Mouse (Mus musculus) Patski (cell line): ENCODE results near the gene Cidec. TPM values are rescaled to one million over a fixed set of nuclear protein-coding genes. Genes with fewer than 3 reads are reported as not detected.

ENCODE experiments used
- ATAC-seq: fragments of 100-300 bp; one replicate; pipeline ENCODE4 v1.8.0; 2021
- CTCF ChIA-PET: fragments of 350-600 bp; sonication (Branson Sonifier 250); formaldehyde crosslinking; loops from one replicate; lab custom pipeline; 2022; ENCODE audit warnings: inconsistent platforms; lab: Charles Lee
- POLR2A ChIA-PET: fragments of 350-600 bp; sonication (Branson Sonifier 250); formaldehyde crosslinking; loops from one replicate; lab custom pipeline; 2022; ENCODE audit warnings: antibody characterized with exemption, inconsistent platforms; lab: Charles Lee
- DNase-seq: peaks from one replicate; pipeline ENCODE4 v3.0.0-alpha.2; 2011; ENCODE audit warnings: low read depth, low spot score
- H3K27me3 ChIP-seq: fragments of 371-371 bp; one replicate; pipeline ENCODE4 v1.5.1; 2021
- CTCF ChIP-seq: fragments of 100-300 bp; IDR thresholded peaks from one replicate; pipeline ENCODE4 v1.5.1; 2021
- in situ Hi-C: fragments of 300-500 bp; cut with MboI; formaldehyde crosslinking; loops from 3 replicates; pipeline ENCODE4 v1.11.1; 2018; ENCODE audit warnings: low pct_unique_long_range_greater_than_20kb, mixed read lengths
- polyA plus RNA-seq: library from polyadenylated mRNA; unstranded; gene quantifications from one replicate; pipeline ENCODE4 v1.2.3, GENCODE M21; 2021

The Cidec gene
- polyA plus RNA-seq, 1 experiment from 2014 or later: not detected

DNA sequence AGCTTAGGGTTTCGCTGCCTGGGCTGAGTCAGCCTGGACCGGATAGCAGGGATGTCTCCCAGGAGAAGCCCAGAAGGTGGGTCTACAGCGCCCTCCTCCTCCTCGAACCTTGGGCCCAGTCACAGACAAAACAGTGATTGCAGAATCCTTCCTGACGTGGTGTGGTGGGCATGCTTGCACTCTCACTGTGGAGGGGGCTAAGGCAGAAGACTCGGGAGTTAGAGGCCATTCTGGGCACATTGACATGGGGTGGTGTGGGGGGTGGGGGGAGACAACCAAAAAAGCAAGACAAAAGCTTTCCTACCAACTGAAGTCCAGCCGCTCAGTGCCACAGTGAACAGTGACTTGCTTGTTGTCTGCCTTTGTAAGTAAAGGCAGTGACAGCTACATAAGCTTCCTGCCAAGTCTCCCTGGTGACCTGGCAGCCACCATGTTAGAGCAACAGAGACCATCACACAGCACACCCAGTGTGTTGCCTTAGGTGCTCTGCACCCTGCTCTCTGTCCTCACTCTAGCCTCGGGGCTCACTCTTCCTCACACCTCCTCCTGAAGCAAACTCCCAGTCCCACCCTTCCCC, 51.1 kb downstream of the Cidec start:
- TF ChIP-seq CTCF: no peak
- ATAC-seq (no peak), DNase-seq (no peak)
- POLR2A ChIA-PET: no interaction called here
- H3K27me3 ChIP-seq: no peaks in the 10 kb centered on the region
- CTCF ChIA-PET: interaction anchor here (1.7 kb wide), 1 partner anchor 18 kb away, joined by 3 read pairs; no protein-coding TSS in a partner anchor
- in situ Hi-C loops: no loop called here

GRCm38 (mm10) chr6:113380480-113380879, 55.1 kb downstream of the Cidec start:
- POLR2A ChIA-PET: no interaction called here
- CTCF ChIA-PET: interaction anchor here (1.4 kb wide), 1 partner anchor 15 kb away, joined by 3 read pairs; no protein-coding TSS in a partner anchor
- in situ Hi-C loops: no loop called here
- no peaks in the 10 kb centered on the region for H3K27me3 ChIP-seq
- DNase-seq: no peak
- ATAC-seq: no peak
- no peak for TF ChIP-seq CTCF

DNA sequence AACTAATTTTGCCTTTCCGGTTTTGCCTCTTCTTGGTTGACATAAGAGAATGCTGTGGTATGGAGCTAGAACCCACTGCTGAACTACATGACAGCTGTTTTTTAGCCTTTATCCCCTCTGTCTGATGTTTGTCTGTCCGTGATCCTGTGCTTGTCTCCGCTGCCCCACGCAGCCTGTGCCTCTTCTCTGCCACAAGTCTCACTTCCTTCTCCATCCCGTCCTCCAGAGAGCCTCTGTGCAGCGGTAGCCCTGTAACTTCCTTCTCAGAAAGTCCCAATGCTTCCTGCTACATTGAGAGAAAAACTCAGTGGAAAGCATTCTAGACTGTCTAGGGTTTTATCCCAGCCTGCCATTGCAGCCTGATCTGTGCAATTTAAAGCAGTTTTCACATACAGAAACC, 56.3 kb downstream of the Cidec start:
- CTCF ChIA-PET: no interaction called here
- ATAC-seq: no peak
- POLR2A ChIA-PET: interaction anchor here (1.3 kb wide), 1 partner anchor 9 kb away, joined by 5 read pairs; the partner anchor contains the start of gene Ttll3
- no peaks in the 10 kb centered on the region for H3K27me3 ChIP-seq
- no peak for DNase-seq
- TF ChIP-seq CTCF: no peak
- in situ Hi-C loops: loop anchor here (5.0 kb wide), 1 partner anchor 42 kb away; no protein-coding TSS in a partner anchor

DNA sequence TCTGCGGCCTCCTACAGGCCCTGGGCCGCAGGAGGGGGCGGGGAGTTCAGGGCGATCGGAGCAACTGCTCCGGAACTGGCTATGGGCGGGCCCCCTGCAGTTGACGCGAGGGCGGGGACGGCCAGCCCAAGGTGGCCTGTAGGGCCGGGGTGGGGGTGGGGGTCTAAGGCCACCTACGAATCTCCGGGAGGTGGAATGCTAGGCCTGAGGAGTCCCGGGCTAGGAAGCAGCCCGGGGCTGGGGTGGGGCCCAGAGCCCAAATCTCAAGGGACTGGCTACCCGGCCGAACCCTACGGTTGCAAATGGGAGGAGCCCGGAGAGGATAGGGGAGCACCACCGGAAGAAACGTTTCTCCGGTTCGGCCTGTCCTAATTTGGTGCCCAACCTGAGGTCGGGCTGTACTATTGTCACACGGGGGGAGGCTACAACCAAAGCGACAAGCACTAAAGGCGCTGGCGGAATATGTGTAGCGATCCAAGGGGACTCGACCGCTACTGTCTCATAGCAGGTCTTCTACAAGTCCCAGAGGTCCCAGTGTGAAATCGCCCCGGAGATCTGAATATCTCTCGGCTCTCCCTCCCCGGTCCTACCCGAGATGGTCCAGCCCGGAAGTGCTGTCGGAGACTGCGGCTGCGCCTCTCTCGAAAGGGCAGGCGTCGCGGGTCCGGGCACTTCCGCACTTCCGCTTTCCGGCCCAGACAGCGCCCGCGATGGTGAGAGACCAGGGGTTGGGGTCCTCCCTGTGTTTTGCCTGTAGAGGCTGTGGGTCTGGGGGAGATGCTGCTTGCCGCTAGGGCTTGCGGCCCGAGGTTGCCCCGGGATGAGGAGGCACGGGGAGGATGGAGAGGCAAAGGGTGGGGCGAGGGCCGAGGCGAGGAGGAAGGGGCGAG, 57.8 kb downstream of the Cidec start, which contains the start of the genes Tada3 and Arpc4:
TSS of gene Tada3 (minus strand) at position 388 of the 890 bp plus-strand sequence.
TSS of gene Arpc4 (plus strand) at position 620 of the 890 bp plus-strand sequence.
- CTCF ChIA-PET: no interaction called here
- in situ Hi-C loops: loop anchor here (5.0 kb wide), 1 partner anchor 40 kb away; no protein-coding TSS in a partner anchor
- H3K27me3 ChIP-seq: no peaks in the 10 kb centered on the region
- no peak for TF ChIP-seq CTCF
- ATAC-seq: peak; percentile 89
- DNase-seq: peak; percentile 92
- POLR2A ChIA-PET: interaction anchor here (0.6 to 1.3 kb wide), 3 partner anchors 10 to 17 kb away, joined by 3 to 5 read pairs (median 5); partner anchors contain the start of gene Ttll3

- TF ChIP-seq CTCF: no peak
- in situ Hi-C loops: loop anchor here (5.0 kb wide), 1 partner anchor 40 kb away; no protein-coding TSS in a partner anchor
- no peak for DNase-seq
- no peaks in the 10 kb centered on the region for H3K27me3 ChIP-seq
- POLR2A ChIA-PET: no interaction called here
- ATAC-seq: no peak
- CTCF ChIA-PET: no interaction called here
These were observed 58.4 kb downstream of the Cidec start for GRCm38 (mm10) chr6:113377172-113377495.

Other genes with a start within 250 kb of the Cidec start
- 17.7 TPM for gene Lhfpl4, start 240.4 kb downstream of the Cidec start, polyA plus RNA-seq
- 34.8 TPM for gene Mtmr14, start 197.9 kb downstream of the Cidec start, polyA plus RNA-seq
- 0.19 TPM for gene Cpne9, start 153.5 kb downstream of the Cidec start, polyA plus RNA-seq
- gene Brpf1, start 128.6 kb downstream of the Cidec start, polyA plus RNA-seq: 29.4 TPM
- gene Ogg1, start 108.8 kb downstream of the Cidec start, polyA plus RNA-seq: 26.2 TPM
- 130 TPM for gene Camk1, start 91.8 kb downstream of the Cidec start, polyA plus RNA-seq
- 53.0 TPM for gene Tada3, start 57.9 kb downstream of the Cidec start, polyA plus RNA-seq
- gene Arpc4, start 57.6 kb downstream of the Cidec start, polyA plus RNA-seq: 241 TPM
- gene Ttll3, start 46.5 kb downstream of the Cidec start, polyA plus RNA-seq: 10.1 TPM
- 16.6 TPM for gene Rpusd3, start 16.4 kb downstream of the Cidec start, polyA plus RNA-seq
- gene Jagn1, start 6.8 kb upstream of the Cidec start, polyA plus RNA-seq: 120 TPM
- gene Il17re, start 22.7 kb upstream of the Cidec start, polyA plus RNA-seq: 1.7 TPM
- 242 TPM for gene Il17rc, start 35.7 kb upstream of the Cidec start, polyA plus RNA-seq
- 131 TPM for gene Creld1, start 47.5 kb upstream of the Cidec start, polyA plus RNA-seq
- 0.63 TPM for gene Prrt3, start 66.2 kb upstream of the Cidec start, polyA plus RNA-seq
- 162 TPM for gene Emc3, start 95.9 kb upstream of the Cidec start, polyA plus RNA-seq
- gene Fancd2, start 95.9 kb upstream of the Cidec start, polyA plus RNA-seq: 8.2 TPM
- gene Fancd2os, start 165.0 kb upstream of the Cidec start, polyA plus RNA-seq: not detected
- gene Brk1, start 169.0 kb upstream of the Cidec start, polyA plus RNA-seq: 167 TPM
- 29.5 TPM for gene Vhl, start 188.2 kb upstream of the Cidec start, polyA plus RNA-seq
- gene Irak2, start 202.7 kb upstream of the Cidec start, polyA plus RNA-seq: 34.6 TPM